Mouse (Mus musculus) frontal cortex, postnatal 25 days (tissue): Measurements from ENCODE around the gene Prkd3.

Experiments
- DNase-seq, 2 experiments: peaks; one replicate each; pipeline ENCODE4 v3.0.0; 2022; ENCODE audit warnings: low spot score in 2 of 2

Gene Prkd3

DNA sequence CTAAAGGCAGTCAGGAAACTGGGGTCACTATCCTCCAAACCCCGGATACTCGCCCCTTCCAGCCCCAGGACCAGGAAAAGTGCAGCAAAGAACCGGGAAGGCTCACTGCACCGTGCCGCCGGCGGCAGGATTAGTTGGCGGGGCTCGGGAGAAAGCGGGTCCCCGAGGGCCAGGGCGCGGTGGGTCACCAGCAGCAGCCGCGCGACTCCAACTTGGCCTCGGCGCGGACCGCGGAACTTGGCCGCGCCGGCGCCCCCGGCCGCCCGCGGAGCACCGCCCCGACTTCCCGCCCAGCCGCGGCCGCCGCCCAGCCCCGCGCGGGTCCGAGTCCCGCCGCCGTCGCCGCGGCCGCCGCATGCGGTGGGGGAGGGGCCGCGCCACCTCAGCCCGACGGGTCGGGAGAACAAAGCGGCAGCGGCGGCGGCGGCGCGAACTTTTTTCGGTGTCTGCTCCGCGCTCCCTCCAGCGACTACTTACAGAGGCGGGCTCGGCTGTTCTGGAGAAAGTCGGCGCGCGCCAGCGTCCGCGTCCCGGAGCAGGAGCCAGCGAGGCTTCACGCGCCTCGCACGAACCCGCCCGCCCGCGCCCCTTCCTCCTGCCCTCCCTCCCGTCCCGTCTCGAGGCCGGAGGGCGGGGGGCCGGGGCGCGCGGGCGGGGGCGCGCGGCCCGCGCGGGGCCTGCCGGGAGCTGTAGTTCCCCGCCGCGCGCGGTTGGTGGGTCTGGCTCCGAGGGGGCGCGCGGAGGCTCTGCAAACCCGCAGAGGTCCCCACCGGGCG is at the start of gene Prkd3:
Gene Prkd3 (minus strand): TSS at position 609 of the 776 bp plus-strand sequence.
- DNase-seq, result peak; percentile 20 to 29

DNA sequence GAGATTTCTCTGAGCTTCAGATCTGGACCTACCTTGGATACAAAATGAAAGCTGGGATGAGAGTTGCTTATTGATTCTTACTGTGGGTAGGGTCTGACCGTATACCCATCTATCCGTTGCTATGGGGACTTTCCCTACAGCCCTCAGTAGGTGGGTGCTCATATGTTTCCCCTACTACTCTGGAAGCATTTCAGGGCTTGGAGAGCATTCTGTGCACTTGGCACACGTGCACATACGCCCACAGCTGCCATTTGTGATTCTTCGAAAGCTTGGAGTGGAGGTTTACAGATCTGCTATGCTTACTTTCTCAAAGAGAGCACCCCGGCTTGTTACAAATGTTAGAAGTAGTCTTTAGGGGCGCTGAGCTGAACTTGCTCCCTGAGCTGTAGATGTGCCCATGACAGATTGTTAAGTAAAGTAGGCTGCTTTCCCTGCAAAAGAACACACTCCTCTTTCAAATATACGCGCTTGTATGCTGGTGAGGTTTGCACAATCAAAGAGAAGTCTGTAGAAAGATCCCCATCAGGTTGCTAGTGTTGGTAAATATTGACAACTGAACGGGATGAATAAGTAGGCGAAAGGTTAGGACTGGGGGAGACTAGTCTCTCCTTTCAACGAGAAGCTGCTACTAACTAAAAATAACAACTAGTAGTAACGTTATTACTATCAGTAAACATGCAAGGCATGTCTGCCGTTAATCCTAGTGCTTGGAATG is 49.3 kb upstream of the Prkd3 start:
- DNase-seq, result peak in 1 of 2 experiments; percentile 17

DNA sequence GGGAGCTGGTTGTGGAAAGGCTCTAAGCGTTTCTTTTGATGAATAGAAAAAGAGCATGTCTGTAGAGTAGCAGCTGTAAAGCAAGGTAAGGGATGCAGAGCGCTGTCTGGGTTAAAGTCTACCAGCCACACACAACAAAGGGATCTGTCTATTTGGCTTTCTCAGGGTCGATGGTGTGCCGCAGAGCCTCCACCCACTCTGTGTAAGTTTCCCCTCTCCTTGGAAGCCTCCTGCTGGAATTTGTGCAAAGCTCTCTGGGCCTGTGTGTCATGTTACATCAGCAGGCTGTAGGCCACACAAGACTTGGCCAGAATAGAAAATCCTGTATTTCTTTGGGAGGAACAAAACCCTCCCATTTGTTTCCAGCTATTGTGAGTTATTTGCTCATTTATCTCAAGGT is 48.4 kb upstream of the Prkd3 start:
- DNase-seq, result no peak

DNA sequence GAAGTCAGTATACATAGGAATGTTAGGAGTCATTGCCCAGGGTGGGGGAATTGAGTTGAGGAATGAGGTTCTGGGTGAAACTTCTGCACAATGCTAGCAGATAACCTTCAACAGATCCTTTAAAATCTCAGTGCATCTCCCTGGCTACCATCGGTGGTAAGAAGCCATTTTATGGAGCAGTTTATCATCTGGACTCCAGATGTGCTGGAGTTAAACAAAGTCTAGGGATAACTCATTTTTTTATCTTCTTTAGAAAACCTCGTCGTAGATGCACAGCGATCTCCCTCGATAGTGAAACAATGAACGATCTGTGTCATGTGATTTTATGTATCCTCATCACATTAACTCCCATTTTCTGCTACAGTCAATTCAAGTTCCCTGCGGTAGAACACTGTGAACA is 48.0 kb upstream of the Prkd3 start:
- DNase-seq, result no peak

DNA sequence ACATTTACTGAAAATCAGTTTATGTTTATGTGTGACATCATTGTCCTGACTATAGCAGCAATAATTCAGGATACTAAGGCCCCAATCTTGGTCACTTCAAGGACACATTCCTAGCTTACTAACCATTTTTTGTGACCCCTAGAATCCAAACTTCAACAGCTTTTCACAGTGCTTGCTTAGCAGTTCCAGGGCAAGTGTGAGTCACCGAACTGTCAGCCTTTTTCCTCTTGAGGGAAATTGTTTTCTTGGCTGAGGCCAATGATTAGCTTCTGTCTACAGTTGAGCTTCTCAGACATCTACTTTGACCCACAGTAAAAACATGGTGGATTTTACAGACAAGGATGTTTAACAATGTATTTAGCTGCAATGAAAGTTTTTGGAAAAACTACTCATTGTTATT is 43.6 kb upstream of the Prkd3 start:
- no peak for DNase-seq

DNA sequence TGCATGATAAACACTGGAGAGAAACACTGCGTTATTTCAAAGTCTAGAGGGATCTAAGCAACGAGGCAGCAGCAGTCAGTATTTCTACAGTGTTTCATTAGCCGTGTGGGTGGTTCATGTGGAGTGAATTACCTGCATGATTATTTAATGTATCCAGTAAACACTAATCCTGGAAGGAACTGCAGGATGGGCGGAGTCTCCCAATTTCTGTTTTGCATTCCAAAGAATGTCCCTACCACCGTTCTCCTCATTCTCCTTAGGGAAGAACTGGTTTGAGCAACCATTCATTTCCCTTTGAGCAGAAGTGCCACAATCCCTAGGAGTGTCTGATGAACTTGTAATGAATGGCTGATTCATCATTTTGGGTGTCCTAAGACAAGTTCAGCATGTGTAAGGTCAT is 39.6 kb upstream of the Prkd3 start:
- DNase-seq, result no peak

DNA sequence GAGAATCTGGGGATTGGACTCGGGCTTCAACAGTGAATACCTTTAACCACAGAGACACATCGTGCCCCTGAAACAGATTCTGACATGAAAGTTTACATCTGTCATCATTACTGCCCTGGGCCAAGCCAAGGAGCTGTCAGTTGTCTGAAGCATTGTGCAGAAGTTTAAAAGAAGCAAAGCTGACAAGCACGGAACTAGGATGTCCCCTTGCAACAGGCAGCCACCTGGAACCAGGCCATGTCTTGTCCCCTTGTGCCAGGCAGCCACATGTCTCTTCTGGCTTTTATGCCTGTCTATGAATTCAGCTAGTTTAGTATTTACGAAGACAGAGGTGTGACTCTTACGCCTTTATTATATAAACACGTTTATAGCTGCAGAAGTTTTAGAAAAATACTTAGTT is 37.7 kb upstream of the Prkd3 start:
- DNase-seq, result no peak

DNA sequence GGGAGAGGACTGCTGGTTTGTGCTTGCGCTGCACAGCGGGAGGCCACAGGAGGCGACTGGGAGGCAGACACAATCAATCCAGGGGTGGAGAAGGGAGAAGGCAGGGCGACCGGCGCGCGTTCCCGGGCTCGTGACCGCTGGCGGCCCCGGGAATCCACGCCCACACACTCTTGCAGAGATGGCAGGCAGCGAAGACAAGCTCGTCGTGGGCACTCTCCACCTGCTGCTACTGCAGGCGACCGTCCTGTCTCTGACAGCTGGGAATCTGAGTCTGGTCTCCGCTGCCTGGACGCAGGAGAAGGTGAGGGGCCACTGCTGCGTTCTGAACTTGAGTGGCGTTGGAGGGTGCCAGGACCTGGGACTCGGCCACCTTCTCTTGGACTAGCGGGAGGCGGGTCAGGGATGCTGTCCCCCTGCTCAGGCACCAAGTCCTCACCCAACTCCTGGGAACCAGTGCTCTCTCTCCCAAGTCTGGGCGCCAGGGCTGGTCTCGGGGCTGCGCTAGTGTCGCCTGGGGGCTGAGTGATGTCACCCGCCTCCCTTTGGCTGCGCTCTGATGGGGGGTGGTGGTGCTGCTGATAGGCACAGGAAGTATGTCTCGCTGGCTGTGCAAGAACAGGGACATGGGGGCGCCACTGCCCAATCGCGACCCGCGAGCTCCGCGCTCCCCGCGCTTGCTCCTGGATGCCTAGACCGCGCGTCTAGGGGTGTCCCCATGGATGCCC is 31.6 kb upstream of the Prkd3 start:
- peak; percentile 23 to 36 for DNase-seq

DNA sequence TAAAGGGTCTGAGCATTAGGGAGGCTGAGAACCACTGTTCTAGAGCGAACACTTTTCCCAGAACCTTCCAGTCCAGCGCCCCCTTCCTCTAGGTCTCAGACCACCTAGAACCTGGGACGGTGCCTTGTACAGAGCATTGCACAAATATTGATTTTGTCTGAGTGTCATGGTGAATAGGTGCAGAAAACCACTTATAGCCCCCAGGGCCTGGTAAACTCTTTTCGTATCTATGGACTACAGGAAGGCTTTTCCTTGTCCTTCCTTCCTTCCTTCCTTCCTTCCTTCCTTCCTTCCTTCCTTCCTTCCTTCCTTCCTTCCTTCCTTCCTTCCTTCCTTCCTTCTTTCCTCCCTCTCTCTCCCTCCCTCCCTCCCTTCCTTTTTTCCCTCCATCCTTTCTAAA is 31.0 kb upstream of the Prkd3 start, which contains the start of gene Qpct:
Gene Qpct (plus strand): TSS at position 301 of the 400 bp plus-strand sequence.
- no peak for DNase-seq

DNA sequence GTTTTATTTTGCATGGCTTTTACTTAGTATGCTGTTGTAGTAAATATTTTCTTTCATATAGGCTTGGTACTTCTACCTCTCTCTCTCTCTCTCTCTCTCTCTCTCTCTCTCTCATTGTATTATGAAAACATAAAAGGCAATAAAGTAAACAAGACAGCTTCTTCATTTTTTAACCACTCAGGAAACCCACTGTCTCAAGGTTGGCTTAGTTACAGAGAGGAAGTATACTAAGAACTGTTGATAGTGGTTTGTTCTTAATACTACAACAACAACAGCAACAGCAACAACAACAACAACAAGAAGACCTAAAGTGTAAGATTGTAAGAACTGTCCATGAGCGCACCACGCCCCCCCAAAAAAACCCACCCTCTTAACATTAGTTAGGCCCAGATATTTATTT is 23.1 kb upstream of the Prkd3 start:
- DNase-seq, result no peak

DNA sequence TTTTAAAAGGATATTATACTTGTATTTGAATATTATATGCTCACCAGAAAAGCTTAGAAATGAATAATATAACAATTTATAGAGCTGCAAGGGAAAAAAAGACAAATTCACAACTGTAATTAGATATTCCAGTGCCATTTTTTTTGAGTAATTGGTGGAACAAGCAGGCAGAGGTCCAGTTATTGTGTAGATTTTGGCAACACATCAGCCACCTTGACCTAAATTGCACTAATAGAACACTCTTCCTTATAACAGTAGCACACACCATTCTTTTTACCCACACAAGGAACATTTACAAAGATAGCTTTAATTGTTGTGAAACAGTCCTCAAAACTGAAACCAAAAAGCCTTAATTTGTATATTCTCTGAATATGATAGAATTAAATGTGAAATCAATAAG is 19.0 kb upstream of the Prkd3 start:
- DNase-seq, result no peak

DNA sequence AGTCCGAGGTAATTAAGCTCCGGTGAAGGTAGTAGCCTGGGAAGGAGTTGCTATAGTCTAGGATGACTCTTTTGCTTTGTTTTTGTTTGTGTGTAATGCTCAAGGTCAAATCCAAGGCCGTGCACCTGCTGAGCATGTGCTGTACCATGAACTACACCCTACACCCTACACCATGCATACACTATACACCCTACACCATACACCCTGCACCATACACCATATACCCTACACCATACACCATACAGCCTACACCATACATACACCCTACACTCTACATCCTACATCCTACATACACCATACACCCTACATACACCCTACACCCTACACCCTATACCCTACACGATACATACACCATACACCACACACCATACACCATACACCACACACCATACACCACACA is 12.2 kb upstream of the Prkd3 start:
- DNase-seq, result no peak

DNA sequence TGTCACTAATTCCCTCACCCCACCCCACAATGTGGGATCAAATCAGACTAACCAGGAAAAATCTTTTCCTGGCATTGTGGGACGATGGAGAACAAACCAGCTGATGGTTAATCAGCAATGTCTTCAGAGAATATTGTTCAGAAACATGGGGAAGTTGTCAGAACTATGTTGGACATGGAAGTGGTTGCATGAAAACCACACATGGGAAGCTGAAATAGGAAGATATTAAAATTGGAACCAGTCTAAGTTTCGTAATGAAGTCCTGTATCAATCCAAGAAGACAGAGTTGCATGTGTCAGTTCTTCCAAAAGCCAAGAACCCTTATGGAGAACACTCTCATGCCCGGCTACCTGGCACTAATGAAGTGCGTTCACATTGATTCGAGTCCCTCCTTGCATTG is 11.0 kb upstream of the Prkd3 start:
- no peak for DNase-seq

DNA sequence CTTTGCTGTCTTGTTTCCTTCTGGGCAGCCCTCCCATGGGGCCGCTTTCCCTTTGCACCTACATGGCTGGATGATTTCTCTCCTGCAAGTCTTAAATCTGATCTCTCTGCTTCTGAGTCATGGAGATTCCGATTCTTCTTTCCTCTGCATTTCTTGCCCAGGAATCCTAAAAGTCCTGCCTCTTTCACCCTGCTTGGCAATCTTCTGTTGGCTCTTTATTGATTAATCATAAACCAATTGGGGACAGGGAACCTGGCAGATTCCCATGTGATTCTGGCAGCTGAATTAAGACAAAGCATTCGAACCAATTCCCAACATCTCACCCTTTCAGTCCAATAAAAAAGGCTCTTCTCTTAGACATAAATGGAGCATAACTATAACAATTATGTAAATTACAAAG is 8.6 kb upstream of the Prkd3 start:
- DNase-seq, result no peak

DNA sequence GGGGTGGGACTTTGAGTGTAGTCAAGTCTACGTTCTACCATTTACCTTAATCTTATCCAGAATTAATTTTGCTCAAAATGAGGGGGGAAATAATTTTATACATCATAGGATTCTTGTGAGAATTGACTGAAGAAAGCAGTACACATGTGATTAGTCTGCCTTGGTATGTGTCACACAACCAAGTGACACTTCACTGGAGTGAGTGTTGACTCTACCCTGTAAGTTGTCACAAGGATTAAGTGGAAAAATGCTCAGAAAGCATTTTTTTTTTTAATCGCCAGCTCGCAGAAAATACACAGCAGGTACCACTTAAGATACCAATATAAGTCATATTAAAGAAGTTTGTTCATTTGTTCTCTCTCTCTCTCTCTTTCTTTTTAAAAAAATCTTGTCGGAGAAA is 3.9 kb upstream of the Prkd3 start:
- DNase-seq, result no peak

DNA sequence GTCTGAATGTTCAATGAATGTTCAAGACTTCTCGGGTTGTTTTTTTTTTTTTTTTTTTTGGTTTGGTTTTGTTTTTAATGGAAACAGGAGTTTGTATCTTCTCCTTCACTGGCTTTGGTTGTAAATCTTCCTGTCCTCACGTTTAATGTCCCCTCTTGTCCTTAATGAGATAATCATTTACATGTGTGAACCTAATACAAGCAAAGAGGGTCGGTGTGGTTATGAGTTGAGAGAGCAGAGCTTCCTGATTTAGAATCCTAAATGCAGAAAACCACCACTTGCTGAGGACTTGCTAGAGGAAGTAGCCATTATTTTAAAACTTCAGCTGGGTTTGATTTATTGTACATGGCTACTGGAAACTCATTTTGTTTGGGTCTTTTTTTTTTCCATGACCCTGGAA is 2.1 kb upstream of the Prkd3 start:
- DNase-seq, result no peak

DNA sequence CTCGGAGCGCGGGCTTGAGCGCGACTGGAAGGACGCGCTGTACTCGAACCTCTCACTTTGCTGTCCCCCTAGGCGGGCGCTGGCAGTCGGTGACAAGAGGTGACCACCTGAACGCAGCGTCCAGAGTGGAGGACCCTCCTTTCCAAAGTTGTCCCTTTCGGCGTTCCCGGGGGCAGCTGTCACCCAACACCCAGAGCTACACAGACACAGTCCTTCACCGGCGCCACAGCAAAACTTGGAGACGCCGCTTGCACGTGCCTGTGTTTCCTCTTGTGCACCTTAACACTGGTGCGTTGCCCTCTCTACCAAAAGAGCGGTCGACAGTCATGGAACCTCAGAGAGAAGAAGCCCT is 344 bp upstream of the Prkd3 start:
- DNase-seq, result peak in 1 of 2 experiments; percentile 9

DNA sequence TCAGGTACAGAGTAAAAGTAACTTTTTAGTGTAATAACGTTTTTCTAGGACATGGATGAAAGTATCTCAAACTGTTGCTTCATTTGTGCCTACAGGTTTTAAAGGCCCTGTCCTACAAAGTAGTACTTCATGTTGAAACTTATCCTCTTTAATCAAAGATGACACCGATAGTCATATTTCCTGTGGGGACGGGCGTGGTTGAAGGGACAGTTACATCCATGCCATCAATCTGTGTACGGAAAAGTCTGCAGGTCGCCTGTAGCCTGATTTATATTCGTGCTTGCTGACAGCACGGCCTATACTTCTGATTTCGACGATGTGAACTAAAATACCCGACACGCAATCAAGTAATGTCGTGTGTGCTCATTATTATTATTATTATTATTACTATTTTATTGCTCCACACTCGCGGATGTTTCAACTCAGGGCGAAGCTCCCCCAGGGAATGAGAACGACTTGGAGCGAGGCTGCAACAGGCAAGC is 849 bp downstream of the Prkd3 start:
- DNase-seq, result no peak

DNA sequence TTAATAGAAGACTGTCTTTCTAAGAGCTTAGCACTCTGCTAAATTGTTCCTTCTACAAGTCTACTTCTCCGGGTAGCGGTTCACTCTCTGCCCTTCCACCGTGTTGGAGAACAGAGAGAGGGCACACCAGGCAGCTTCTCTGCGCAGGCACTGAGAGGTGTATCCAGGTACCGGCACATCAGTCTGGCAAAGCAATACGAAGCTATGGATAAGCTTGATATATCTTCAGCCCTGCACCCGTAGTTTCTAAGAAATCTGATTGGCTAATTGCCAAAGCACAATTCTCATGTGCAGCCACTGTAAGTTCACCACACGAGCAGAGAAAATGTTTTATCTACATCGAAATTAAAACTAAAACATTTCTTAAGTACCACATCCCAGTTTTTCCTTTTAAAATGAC is 2.2 kb downstream of the Prkd3 start:
- no peak for DNase-seq

DNA sequence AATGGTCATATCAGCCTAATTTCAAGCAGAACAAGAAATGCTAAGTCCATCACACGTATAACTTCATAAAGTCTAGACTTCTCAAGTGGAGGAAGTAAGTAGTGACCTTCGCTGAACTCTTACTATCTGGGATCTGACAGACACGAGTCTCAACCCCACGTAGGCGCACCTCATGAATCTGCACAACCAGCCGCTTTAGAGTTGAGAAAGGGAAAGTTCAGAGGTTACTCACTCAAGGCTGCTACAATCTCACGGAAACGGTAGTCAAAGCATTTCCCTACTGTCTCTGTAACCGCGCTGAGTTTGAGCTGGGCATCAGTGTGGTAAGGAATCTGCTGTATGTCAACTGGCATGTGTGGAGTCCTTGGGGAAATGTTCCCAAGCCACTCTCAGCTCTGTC is 4.8 kb downstream of the Prkd3 start:
- no peak for DNase-seq

DNA sequence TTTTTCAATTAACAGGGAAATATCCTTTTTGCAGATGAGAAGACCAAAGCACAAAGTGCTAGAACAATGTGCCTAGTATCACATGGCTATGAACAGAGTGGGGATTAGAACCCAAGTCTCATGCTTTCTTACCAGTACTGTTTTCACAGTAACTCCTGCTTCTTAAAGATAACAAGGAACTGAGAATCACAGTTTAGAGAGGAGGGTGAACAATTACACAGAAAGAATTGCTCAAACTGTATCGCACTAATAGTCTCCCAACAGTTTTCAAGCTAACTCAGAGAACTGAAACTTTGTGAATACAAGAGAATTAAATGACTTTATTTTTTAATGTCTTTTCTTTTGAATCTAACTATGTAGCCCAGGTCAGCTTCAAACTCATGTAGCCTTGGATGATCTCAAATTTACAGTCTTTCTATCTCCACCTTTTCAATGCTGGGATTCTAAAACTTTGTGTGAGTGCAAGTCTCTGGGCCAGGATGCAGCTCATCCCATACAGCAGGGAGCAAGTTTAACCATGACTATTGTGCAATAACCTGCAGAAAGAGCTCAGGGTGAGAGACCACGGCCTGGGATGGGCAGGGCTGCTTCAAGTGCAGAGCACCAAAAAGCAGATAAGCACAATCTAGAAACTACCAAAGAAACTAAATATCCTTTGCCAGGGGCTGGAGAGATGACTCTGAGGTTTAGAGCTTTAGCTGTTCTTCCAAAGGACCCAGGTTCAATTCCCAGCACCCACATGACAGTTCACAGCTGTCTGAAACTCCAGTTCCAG is 5.5 kb downstream of the Prkd3 start:
- DNase-seq, result no peak

DNA sequence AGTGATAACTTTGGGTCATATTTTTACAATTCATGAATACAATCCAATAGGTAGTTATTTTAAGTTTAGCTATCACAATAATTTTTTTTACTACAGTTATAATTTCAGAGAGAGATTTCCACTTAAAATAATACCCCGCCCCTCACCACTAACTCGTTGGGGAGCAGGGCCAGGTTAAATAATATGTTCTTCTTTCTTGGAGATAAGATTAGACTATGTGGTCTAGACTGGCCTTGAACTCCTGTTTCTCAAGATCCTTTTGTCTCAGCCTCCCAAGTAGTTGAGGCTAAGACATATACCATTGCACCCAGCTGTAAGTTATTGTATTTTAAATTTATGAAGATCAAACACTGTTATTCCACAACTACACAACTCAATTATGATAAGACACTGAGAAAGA is 7.0 kb downstream of the Prkd3 start:
- no peak for DNase-seq
